Mouse (Mus musculus): ENCODE measurements around the gene Ptprg. TPM values are rescaled to one million over a fixed set of nuclear protein-coding genes. Genes with fewer than 3 reads are reported as not detected.

The Ptprg gene
- total RNA-seq, 2 experiments from 2014 or later, result 68.4 to 72.7 TPM

GRCm38 (mm10) chr14:11818054-11818453 is 264.7 kb downstream of the Ptprg start:
- DNase-seq (ENCODE audit: low spot score in 2 of 2), result no peak

GRCm38 (mm10) chr14:11818721-11819120 is 265.4 kb downstream of the Ptprg start:
- DNase-seq (ENCODE audit: low spot score in 2 of 2), result no peak

- no peak for DNase-seq (ENCODE audit: low spot score in 2 of 2)
Measured at GRCm38 (mm10) chr14:11819326-11819725, 266.0 kb downstream of the Ptprg start.

- DNase-seq (ENCODE audit: low spot score in 2 of 2), result no peak
Measured at GRCm38 (mm10) chr14:11822830-11823700, 269.7 kb downstream of the Ptprg start.

DNA sequence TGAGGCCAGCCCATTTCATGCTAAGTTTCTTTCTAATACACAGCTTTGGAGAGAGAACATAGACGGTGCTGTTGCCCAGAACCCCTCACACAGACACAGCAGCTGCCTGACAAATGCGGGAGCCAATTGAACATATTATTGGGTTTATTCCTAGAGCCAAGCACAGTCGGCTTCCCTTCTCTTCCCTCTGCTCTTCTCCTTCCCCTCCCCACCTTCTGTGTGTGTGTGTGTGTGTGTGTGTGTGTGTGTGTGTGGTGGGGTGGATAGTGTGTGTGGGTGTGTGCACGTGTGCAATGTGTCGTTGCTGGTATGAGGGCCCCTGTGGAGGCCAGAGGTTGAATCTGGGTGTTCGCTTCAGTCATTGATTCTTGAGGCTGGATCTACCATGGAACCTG is 270.4 kb downstream of the Ptprg start:
- no peak for DNase-seq (ENCODE audit: low spot score in 2 of 2)

GRCm38 (mm10) chr14:11824915-11825314 is 271.6 kb downstream of the Ptprg start:
- DNase-seq (ENCODE audit: low spot score in 2 of 2), result no peak

DNA sequence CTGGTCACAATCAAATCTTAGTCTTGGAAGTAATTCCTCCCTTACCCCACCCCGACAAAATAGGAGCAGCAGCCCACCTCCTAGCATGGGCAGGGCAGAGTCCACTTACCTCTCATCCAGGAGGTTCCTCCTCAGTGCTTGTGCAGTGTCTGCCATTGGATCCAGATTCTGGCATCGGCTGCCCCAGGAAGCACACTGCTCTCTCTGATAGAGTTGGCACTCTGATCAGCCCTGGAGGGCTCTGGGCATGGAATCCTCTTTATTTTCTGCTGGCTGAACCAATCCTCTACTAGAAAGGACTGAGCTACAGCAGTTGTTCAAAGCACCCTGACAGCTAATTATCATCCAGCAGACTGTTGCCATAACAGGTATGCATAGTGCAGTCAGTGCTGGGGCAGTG is 272.2 kb downstream of the Ptprg start:
- DNase-seq (ENCODE audit: low spot score in 2 of 2), result no peak

GRCm38 (mm10) chr14:11828086-11828485 is 274.8 kb downstream of the Ptprg start:
- no peak for DNase-seq (ENCODE audit: low spot score in 2 of 2)

- DNase-seq (ENCODE audit: low spot score in 2 of 2), result no peak
Measured at GRCm38 (mm10) chr14:11833678-11834077, 280.3 kb downstream of the Ptprg start.

- peak; percentile 26 to 30 for DNase-seq (ENCODE audit: low spot score in 2 of 2)
Measured at GRCm38 (mm10) chr14:11835706-11836445, 282.5 kb downstream of the Ptprg start.

DNA sequence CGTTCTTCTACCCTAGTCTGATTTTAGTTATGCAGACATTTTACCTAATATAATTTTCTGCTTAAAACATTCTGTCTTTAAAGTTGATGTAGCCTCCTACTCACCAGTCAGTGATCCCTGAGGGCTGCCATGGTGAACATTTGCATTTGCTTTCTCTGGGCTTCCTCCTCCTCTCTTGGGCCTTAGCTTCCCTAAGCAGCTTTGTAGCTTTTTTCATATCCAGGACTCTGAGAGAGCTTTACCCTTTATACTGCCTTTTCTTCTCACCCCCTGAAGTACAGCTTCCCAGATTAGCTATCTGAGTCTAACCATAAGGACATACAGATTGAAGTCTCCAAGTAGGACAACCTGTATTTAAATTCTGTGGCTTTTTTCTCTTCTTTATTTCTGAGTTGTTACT is 284.4 kb downstream of the Ptprg start:
- no peak for DNase-seq (ENCODE audit: low spot score in 2 of 2)

DNA sequence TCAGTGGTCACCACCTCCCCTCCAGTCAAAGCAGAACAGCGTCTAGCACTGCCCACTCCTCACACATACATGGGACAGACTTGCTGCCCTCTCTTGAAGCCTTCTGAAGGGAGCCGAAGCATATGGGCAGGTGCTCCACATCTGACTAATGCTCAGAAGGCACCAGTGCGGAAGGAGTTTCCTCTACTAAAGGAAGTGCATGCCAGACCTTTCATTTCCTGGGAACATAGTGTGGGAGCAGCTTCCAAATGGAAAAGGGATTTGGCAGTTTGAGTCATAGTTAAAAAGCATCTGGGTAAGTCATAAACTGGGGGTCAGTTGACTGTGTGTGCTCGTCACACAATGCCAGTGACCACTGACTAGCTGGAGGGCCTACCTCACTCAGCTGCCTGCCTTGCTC is 288.3 kb downstream of the Ptprg start:
- DNase-seq (ENCODE audit: low spot score in 2 of 2), result no peak

GRCm38 (mm10) chr14:11852896-11853295 is 299.6 kb downstream of the Ptprg start:
- DNase-seq (ENCODE audit: low spot score in 2 of 2), result no peak

DNA sequence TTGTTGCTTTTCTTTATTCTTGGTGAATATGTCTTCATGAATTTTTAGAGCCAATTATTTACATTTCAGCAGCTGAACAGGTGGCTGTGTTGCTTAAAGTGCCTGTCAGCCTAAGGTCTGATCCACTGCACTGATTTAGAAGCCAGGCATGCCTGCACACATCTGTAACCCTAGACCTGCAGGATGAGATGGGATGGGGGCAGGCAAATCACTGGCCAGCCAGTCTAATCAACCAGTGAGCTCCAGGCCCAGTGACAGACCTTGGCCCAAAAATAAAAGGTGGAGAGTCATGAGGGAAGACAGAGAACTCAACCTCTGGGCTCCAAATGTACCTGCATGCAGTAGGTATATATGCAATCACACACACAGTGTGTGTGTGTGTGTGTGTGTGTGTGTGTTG is 302.2 kb downstream of the Ptprg start:
- no peak for DNase-seq (ENCODE audit: low spot score in 2 of 2)

DNA sequence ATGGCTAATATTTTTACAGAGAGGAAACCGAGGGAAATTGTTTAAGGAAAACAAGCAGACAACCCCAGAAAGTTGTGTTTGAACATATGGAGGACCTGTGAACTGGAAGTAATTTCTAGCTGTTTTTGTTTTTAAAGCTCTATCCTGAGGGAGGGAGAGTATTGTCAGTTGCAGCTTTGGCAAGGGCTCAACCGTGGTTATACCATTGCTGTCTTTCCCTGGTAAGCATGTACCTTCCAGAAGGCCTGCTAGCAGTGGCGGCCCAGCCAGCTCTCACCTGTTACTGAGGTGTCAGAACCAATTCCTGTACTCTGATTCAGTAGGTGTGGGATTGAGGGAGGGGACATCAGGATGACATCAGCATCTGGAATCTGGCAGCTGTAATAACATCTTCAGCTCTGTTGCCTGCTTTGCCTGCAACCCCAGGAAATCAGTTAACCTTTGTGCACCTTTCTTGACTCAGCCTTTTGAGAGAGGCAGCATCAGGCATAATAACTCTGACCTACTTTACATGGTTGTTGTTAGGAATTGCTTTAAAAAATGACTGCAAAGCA is 304.7 kb downstream of the Ptprg start:
- no peak for DNase-seq (ENCODE audit: low spot score in 2 of 2)

GRCm38 (mm10) chr14:11863286-11863685 is 310.0 kb downstream of the Ptprg start:
- DNase-seq (ENCODE audit: low spot score in 2 of 2), result no peak

DNA sequence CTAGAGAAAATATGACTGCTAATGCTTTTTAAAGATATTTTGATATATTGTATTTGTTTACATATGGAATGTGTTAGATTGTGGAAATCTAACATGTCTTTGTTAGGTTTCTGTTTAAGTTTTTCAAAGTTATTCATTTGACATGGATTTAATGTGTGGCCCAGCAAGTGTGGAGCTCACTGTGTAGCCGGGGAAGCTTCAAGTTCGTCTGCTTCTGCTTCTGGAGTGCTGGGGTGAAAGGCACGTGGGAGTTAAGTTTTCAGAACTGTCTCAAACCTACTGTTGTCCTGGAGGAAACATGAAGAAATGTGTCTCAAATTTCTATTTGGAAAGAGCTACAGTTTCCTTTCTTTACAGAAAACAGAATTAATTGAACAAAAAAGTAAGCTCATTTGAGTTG is 311.5 kb downstream of the Ptprg start:
- no peak for DNase-seq (ENCODE audit: low spot score in 2 of 2)

DNA sequence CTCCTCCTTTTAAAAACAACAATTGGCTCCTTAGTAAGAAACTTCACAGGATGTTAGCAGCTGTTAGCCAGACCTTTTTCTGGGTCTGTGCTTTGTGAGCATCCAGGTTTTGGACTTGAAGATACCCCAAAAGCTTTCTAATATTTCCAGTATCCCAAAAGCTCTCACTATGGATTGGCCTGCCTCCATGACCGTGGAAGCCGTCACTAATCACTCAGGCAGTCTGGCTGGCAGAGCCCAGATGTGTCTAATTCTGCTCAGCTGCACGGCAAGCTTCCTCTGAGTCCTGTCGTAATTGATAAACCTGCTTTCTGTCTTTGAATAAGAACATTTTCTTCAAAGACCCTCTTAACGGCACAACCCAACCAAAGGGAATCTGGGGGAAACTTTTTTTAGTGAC is 312.0 kb downstream of the Ptprg start:
- DNase-seq (ENCODE audit: low spot score in 2 of 2), result no peak

- DNase-seq (ENCODE audit: low spot score in 2 of 2), result no peak
Measured at GRCm38 (mm10) chr14:11865872-11866271, 312.5 kb downstream of the Ptprg start.

- DNase-seq (ENCODE audit: low spot score in 2 of 2), result no peak
Measured at GRCm38 (mm10) chr14:11866416-11866815, 313.1 kb downstream of the Ptprg start.

DNA sequence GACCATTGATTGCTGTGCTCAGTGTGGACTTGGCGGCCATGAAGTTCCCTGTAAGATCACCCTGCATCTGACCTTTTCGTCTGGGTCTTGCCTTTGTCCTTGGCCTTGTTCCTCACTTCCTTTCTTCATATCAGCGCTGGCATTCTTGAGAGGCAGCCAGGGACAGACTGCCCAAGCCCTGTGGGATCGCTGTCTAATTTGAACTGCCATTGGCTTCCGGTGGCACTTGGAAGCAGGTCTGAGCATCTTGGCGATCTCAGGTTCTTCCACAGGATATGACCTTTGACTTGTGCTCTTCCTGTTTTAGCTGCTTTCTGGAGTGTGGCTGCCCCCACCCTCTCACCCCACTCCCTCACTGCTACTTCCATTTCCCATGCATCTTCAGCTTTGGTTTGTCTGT is 315.3 kb downstream of the Ptprg start:
- no peak for DNase-seq (ENCODE audit: low spot score in 2 of 2)

DNA sequence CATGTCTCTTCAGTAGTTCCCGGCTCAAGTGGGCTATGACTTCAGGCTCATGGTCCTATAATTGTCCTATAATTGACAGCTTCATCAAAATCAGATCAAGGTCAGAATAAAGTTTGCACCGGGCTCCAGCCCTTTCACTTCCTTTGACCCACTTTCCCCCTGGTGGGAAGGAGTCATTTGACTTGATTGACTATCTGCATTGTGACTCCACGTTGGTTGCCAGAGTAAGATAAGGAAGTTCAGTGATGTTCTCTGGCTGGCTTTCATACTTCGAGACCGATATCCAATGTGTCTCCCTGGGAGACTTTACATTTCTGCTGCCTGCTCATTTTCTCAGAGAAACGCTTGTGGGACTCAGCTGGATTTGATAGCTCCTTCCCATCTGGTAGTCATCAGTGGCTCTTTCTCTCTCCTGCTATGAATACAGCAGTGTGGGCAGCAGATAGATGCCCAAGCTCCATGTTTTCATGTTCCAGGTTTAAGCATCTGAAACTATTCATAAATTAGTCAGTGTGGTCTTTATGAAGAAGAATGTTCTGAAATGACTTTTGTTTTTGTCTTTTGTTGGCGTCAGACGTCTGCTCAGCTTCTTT is 318.5 kb downstream of the Ptprg start:
- DNase-seq (ENCODE audit: low spot score in 2 of 2), result peak in 1 of 2 experiments; percentile 30

All from left cerebral cortex, adult 18-20 months (tissue).